Mouse (Mus musculus): Measurements from ENCODE around the gene Slc19a3.

DNA sequence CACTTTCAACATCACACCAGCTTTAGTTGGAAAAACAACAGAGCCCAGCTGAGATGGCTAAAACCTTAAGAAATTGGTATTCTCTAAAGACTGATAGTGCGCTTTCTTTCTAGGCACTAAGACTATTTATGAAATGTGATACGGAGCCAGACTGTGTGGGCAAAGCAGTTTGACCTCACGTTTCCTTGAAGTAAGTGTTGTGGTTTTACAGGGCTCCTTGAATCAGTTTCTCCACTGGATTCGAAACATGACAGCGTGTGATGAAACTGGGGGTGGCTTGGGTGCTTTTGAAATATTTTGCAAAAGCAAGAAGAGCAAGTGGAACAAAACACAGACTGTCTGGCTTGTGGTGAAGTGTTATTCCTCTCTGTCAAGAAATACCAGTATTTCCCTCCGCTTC is 38.8 kb upstream of the Slc19a3 start:
- no peak for TF ChIP-seq CTCF (IDR thresholded peaks at IDR 0.05; ENCODE audit: low read depth, low read length)
- TF ChIP-seq POLR2A (IDR thresholded peaks at IDR 0.05; ENCODE audit: extremely low read depth, insufficient read depth, low read length), result no peak
